Mouse (Mus musculus): Measurements from ENCODE around the gene Cfap126.
A peak's percentile ranks its signal among the peaks of the same experiment; 100 is the strongest.
"Not testable (repeated sequence)": the region's sequence is repeated elsewhere in the genome, so short reads cannot be mapped to it uniquely, and the experiment has no call there.

Gene Cfap126

DNA sequence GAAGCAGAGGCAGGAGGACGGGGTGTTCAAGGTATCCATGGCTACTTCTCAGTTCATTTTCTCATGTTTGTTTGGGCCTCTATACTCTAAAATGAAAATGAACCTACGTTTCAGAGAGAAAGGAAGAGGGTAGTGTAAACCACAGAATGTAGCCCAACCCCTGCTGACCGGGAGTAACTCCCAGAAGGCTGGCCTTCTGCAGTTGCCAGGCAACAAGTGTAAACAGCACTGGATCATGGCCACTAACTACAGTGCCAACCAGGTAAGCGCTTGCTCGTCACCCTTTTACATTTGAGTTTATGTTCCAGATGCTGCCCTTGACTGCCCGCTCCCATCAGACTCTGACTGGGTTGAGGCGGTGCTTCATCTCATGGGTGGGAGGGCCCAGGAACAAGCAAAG lies 9.2 kb downstream of the Cfap126 start:
- peak in 1 of 2 experiments; percentile 34 for DNase-seq (ENCODE audit: low spot score in 2 of 2)

DNA sequence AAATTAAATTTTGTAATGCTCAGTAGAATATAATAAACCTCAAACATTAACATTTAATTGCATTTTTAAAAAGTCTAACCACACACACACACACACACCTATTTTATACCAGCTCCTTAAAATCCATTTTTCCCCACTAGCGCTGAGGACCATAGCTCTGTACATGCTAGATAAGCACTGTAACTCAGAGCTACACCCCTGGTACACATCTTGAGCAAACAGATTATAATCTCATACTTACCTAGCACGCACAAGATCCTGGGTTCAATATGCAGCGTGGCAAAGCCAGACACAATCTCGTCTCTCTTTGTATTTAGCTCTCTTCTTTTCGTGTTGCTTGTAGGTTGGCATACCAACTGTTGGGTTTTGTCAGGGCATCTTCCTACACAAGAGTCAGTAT lies 10.7 kb downstream of the Cfap126 start:
- no peak for DNase-seq (ENCODE audit: low spot score in 2 of 2)

DNA sequence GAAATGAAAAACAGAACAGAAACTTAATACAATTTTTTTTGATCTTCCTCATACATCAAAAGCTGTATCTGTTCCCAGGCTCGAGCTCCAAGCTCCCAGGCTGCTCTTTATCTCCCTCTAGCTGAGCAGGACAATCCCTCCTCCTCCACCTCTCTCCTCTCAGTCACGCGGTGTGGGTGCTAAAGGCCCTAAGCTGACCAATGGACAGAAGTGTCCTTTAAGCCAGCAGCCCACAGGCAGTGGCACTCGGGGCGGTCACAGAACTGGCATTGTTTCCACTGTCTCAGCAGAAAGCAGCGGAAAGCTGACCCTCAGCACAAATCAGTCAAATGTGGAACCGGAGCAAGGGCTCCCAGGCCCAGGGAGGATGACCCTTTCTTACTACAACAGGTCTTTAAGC lies 15.5 kb downstream of the Cfap126 start:
- DNase-seq (ENCODE audit: low spot score in 2 of 2): peak; percentile 26 to 33

GRCm38 (mm10) chr1:171130971-171131370 lies 17.3 kb downstream of the Cfap126 start:
- no peak for DNase-seq (ENCODE audit: low spot score in 2 of 2)

- no peak for DNase-seq (ENCODE audit: low spot score in 2 of 2)
Measured at GRCm38 (mm10) chr1:171135600-171135999, 21.9 kb downstream of the Cfap126 start.

GRCm38 (mm10) chr1:171137486-171138155 lies 23.9 kb downstream of the Cfap126 start:
- DNase-seq (ENCODE audit: low spot score in 2 of 2): not testable (repeated sequence)

- not testable (repeated sequence) for DNase-seq (ENCODE audit: low spot score in 2 of 2)
Measured at GRCm38 (mm10) chr1:171142981-171143380, 29.3 kb downstream of the Cfap126 start.

- peak; percentile 94 to 97 for DNase-seq (ENCODE audit: low spot score in 2 of 2)
Measured at GRCm38 (mm10) chr1:171149974-171150760, 36.4 kb downstream of the Cfap126 start, which contains the start of the genes Sdhc and Mpz. Sdhc (minus strand) TSS chr1:171150603. Mpz (plus strand) TSS chr1:171150711.

DNA sequence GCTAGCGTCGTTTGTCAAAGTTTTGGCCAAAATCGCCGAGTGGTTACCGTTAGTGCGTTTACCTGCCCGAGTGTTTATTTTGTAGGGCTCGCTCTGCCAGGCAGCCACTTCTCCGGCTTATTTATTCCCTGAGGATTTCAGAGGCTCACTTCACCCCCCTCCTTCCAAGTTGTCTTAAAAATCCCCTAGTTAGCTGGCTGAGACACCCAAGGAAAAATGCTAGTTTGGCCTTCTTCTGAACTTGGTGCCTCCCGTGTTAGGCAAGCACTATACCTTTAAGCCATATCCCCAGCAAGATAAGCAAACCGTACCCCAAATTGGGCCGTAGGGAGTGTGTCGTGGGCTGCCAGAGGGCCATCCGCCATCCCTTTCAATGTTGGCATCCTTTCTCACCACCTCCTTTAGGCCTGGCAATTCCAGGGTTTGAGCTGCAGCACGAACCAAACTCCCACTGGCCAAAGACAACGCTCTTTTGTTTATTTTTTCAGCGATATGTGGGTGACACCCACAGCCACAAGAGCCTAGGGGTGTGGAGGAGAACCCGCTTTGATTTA lies 37.2 kb downstream of the Cfap126 start:
- no peak for DNase-seq (ENCODE audit: low spot score in 2 of 2)

GRCm38 (mm10) chr1:171151966-171152365 lies 38.2 kb downstream of the Cfap126 start:
- no peak for DNase-seq (ENCODE audit: low spot score in 2 of 2)

GRCm38 (mm10) chr1:171156644-171157043 lies 42.9 kb downstream of the Cfap126 start:
- DNase-seq (ENCODE audit: low spot score in 2 of 2): no peak

GRCm38 (mm10) chr1:171157965-171158364 lies 44.2 kb downstream of the Cfap126 start:
- no peak for DNase-seq (ENCODE audit: low spot score in 2 of 2)

- no peak for DNase-seq (ENCODE audit: low spot score in 2 of 2)
Measured at GRCm38 (mm10) chr1:171159485-171159975, 45.8 kb downstream of the Cfap126 start.

- DNase-seq (ENCODE audit: low spot score in 2 of 2): no peak
Measured at GRCm38 (mm10) chr1:171162526-171162925, 48.8 kb downstream of the Cfap126 start.

- DNase-seq (ENCODE audit: low spot score in 2 of 2): no peak
Measured at GRCm38 (mm10) chr1:171164258-171164657, 50.5 kb downstream of the Cfap126 start.

GRCm38 (mm10) chr1:171165629-171166345 lies 52.1 kb downstream of the Cfap126 start:
- DNase-seq (ENCODE audit: low spot score in 2 of 2): no peak

DNA sequence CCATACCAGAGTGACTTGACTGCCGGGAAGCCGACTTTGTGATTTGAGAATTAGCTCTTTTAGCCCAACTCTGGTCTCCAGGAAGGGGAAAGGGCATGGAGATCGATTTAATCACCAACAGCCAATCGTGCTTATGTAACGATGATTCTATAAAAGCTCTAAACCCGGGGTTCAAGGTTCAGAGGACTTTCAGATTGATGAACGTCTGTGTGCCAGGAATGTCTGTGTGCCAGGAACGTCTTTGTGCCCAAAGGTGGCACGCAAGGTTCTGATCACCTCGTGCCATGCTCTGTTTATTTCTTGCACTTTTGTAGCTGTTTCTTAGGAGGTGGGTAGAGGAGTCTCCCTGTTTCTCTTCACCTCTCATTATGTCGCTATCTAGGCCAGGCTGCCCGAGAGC lies 55.2 kb downstream of the Cfap126 start:
- DNase-seq (ENCODE audit: low spot score in 2 of 2): no peak

DNA sequence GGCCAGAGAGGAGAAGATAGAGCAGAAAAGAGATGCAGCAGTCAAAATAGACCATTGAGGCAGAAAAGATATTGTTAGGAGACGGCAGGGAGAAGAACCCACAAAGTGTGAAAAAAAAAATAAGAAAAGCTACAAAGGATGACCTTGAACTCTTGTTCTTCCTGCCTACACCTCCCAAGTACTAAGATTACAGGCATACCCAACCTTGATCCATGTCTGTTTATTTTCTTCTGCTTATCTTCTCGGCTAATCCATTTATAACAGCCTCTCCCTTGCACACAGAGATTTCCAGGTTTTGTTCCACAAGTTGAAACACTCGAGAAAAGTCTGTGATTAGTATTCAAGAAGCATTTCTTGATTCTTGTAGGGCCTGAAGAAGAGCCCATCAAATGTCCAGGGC lies 56.2 kb downstream of the Cfap126 start:
- no peak for DNase-seq (ENCODE audit: low spot score in 2 of 2)

- no peak for DNase-seq (ENCODE audit: low spot score in 2 of 2)
Measured at GRCm38 (mm10) chr1:171171138-171171537, 57.4 kb downstream of the Cfap126 start.

GRCm38 (mm10) chr1:171172779-171173178 lies 59.1 kb downstream of the Cfap126 start:
- DNase-seq (ENCODE audit: low spot score in 2 of 2): no peak

Measured in spleen, postnatal 36 days (tissue).